Mouse (Mus musculus) urinary bladder, postnatal 4 days (tissue): ENCODE data around the gene Dip2c.

Experiments used
- DNase-seq, 2 experiments: peaks; one replicate each; pipeline ENCODE4 v3.0.0; 2021 to 2022; ENCODE audit warnings: low spot score in 2 of 2

Dip2c gene

GRCm38 (mm10) chr13:9329307-9329915 lies 53.1 kb downstream of the Dip2c start:
- peak in 1 of 2 experiments; percentile 20 for DNase-seq

DNA sequence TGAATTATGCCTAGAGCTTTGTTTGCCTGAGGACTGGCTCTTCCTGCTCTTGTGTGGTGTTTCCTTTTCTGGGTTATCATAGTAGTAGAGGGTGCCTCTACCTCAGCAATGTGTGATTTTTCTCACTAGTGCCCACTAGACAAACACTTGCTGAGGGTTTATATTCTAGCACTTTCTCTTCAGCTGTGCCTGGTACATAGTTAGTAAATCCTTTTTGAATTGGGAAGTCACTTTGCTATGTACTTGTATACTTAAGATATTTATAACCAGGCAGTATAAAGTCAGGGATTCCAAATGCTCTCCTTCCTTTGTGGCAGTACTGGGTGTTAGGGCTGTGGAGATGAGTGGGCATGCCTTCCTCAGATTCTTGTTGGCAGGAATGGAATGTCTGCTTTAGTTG lies 56.9 kb downstream of the Dip2c start:
- no peak for DNase-seq

DNA sequence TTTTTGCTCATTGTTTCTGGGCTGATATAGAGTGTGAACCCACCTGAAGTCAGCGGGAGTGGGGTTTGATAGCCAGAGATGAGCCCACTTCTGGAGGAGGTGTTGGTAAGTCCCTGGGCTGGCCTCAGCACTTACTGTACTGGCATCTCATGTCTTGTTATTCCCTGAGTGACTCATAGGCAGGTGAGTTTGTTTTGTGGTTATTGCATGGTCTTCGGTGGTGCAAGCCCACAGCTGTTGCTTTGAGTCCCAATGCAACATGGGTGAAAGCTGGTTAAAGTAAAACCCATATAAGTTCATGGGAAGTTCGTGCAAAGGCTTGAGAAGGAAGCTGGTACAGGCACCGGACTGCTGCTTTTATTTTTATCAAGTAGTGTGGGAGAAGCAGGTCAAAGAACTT lies 64.0 kb downstream of the Dip2c start:
- no peak for DNase-seq

DNA sequence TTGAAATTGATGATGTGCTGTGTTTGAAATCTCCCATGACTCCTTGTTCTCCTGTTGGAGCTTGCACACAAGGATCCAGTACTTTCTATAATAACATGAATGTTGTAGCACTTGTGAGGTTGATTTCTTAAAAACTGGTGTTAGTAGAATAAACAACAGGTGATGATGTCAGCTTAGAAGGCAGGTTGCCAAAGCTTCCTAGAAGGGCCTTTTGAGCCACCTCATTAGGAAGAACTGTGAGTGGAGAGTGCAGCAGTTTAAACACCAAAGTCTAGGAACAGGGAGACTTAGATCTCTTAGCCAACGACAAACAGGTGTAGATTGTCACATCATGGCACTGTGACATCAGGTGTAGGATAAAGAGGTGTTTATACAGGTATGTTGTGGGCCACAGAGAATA lies 66.4 kb downstream of the Dip2c start:
- DNase-seq: no peak

DNA sequence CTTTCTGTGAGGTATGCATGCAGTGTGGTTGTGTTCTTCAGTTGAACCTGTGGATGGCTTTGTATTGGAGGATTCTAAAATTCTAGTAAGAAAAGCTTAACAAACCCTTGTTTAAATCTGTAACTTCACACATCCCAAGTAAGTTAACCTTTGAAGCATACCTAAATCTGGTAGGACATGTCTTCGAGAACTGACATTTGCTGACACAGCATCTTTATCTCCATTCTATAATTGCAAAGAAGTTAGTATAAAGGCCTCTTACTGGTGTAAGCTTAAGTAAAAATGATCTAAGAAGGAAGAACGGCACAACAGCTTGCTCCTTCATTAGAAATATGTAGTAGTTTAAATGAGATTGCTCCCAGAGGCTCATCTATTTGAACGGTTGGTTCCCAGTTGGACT lies 71.1 kb downstream of the Dip2c start:
- no peak for DNase-seq

- peak in 1 of 2 experiments; percentile 29 for DNase-seq
These were observed 74.3 kb downstream of the Dip2c start for GRCm38 (mm10) chr13:9350670-9351069.

- no peak for DNase-seq
These were observed 77.6 kb downstream of the Dip2c start for GRCm38 (mm10) chr13:9353890-9354289.

DNA sequence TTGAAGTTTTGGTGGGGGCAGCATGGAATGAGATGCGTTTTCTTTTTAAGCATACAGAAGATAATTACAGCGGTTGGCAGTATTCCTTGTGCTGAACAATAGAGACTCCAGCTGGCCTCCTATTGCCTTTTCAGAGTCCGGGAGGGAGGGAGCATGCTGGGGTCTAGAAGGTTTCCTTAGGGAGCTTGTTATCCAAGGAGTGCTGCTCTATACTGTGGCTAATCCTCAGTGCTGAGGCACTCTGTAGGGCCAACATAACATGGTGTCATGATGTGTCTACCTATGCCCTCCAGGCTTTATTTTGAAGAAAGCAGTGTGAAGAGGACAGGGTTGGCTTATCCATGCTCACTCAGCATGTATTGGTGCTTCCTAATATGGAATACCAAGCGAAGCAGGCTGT lies 79.0 kb downstream of the Dip2c start:
- no peak for DNase-seq

DNA sequence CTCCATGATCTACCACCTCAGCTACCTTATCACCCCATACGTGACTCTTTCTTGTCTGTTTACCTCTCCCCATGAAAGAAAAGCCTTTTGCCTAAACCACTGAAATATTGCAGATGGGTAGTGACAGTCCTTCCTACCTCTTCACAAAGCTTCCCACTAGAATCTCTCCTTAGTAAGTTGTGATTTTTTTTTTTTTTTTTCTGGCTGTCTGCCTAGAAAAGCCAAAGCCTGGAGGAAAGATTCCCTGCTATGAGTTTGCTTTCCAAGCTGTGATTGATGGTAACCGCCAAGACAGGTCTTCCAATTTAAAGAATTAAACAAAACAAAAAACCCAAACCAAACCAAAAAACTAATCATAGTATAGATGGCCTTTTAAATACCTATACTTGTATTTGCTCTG lies 85.1 kb downstream of the Dip2c start:
- DNase-seq: no peak

GRCm38 (mm10) chr13:9371387-9371786 lies 95.1 kb downstream of the Dip2c start:
- no peak for DNase-seq

DNA sequence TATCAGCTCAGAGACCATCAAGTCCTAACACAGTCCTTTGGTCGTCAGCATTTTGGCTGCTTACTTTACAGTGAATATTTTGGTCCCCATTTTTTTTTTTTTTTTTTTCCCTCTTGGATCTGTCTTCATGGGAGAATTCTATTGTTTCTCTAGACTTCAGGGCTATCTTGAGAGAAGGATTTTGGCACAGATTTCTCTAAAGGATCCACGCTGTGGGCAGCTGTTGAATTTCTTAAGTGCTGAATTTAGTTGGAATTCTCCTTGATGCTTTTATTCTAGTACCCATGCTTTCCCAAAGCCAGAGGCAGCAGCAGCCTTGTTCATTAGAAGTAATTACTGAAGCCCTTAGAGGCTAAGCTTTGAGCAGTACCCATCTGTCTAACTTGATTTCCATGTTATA lies 100.8 kb downstream of the Dip2c start:
- no peak for DNase-seq

- DNase-seq: no peak
These were observed 104.5 kb downstream of the Dip2c start for GRCm38 (mm10) chr13:9380740-9381410.

GRCm38 (mm10) chr13:9388017-9388416 lies 111.7 kb downstream of the Dip2c start:
- no peak for DNase-seq

DNA sequence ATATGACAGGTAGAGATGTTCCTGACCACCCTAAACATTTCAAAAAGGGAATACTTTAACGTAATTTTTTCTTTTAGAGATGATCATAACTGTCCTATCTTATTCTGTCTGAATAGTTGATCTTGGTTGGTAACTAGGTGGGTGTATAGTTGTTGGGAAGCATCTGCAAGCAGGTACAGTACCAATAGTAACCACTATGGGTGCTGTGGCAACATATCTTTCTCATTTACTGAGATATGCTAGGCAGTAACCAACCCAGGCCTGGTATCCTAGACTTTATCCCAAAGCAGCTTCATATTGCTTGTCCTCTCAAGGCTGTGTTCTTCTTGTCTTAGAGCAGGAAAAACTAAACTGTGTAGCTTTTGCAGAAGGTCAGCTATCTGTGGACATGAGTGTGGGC lies 113.0 kb downstream of the Dip2c start:
- no peak for DNase-seq

DNA sequence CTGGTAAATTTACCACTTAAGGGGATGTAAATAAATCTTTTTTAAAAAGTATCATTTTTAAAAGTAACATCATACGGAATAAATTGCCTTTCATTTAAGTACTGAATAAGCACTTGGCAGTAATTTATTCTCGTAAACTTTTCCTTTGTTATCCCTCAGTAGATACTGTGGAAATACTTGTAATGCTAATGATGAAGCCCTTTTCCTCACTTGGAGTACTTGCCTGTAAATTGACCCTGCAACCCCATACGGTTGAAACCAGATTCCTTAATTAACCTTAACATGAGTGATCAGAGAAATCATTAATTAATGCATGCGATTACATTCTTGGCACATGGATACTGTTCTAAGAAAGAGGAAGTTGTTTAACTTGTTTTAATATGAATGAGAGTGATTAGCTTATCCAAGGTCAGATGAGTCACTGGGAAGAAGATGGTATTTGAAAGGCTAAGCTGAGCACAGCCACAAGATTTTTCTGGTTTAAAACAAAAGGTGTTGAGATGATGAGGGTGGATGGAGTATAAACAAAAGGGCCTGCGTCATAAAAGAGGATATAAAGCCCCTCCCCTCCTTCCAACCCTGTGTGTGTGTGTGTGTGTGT lies 114.0 kb downstream of the Dip2c start:
- no peak for DNase-seq

DNA sequence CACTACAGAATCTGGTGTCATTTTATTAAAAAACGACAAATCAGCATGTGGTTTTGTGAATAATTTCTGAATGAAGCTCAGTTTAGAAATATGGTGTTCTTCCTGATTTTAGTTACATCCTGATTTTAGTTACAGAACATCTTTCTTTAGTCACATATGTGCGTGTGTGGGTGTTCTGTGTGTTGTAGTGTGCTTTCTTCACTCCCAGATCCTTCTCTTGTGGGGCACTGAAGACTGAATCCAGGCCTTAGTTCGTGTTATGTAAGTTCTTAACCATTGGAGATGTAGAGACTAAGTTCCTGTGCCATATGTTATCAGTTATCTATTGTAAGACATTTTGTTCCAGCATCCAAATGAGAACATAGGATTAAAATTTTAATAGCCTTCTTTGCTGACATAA lies 117.1 kb downstream of the Dip2c start:
- no peak for DNase-seq

DNA sequence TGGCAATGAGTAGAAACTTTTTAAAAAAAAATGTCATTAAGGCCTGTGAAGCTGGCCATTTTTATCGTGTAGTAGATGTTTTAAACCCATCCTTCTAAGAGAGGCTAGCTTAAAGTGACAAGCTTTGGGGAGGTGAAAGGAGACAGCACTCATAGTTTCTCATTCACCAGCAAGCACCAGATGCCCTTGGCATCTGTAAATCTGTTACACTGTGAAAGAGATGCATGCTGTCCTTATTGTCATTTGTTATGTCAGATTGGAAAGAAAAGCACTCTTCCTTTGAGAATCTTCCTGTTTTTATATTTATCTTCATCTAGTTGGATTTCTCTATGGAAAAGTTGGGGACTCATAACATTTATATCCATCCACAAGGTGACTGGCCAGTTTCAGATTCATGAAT lies 119.0 kb downstream of the Dip2c start:
- no peak for DNase-seq

DNA sequence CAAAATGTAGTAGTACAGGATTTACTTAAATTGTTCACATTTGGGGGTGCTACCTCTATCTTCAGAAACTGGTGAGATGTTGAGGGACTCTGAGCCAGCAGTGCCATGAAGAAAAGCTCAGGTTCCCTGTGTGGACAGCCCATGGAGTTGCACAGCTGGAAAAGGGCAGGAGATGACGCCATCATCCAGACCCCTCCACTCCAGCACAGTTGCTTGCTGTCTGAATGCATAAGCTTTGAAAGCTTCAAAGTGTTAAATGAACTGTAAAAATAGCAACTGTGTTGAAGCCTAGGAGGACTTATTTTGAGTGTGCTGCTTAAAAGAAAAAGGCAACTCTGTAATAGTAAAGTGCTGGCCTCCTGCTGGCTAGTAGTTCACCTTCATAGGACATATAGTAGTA lies 122.5 kb downstream of the Dip2c start:
- DNase-seq: no peak

GRCm38 (mm10) chr13:9405399-9405798 lies 129.1 kb downstream of the Dip2c start:
- DNase-seq: no peak

GRCm38 (mm10) chr13:9408983-9409382 lies 132.7 kb downstream of the Dip2c start:
- DNase-seq: no peak

DNA sequence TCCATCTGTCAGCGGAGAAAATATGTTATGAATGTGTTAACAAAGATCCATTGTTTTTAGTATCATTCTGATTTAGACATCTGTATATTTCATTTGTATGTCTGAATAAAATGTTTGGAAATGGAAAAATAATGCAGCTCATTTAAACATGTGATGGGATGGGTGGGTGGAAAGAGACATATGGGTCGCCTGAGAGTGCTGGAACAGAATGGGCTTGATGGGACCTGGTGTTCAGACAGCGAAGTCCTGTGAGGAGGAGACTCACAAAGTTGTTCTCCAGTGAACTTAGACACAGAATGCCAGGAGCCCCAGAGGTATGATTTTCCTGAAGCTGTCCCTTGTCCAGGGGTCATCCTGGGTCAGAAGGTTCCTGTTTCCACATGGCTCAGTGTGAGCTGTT lies 142.1 kb downstream of the Dip2c start:
- no peak for DNase-seq

- DNase-seq: no peak
These were observed 142.9 kb downstream of the Dip2c start for GRCm38 (mm10) chr13:9419213-9419612.

- no peak for DNase-seq
These were observed 145.6 kb downstream of the Dip2c start for GRCm38 (mm10) chr13:9421949-9422348.
